In the genomic region with DNA sequence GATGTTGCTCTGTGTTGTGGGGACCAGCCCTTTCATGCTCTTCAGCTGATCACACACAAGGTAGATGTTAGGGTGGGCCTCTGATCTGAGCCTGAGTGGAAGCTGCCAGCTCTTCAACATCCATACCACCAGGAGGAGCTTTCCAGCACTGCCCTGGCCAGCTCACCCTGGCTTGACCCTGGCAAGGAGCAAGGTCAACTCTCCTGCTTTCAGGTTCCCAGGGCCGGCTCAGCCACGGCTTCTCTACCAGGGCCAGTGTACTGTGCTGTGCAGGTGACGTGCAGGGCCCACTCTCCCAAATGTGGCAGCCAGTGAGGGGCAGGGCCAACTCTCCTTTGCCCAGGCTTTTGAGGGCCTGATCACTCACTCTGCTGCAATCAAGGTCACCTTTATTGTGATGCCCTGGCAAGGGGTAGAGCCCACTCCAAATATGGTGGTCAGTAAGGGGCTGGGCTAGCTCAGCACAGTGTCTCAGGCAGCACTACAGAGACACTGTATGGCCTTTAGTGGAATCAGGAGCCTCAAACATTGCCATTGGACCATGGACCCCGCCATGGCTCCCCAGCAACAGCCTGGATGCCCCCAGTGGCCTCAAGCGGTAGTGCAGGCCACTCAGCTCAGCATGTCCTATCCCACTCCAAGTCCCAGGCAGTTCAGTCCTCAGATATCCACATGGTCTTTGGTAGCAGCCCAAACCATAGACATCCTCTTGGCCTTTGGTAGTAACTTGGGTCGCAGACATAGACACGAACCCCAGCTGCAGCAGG, we compare ENCODE assay signal across 8 mouse cellular contexts. TPM values are rescaled to one million over a fixed set of nuclear protein-coding genes. Genes with fewer than 3 reads are reported as not detected.
DNase-seq lines count a peak whose midpoint lies in the region; ATAC-seq lines count a peak whose summit lies in the region.

No protein-coding gene starts in this region.

- peaks cover 7% of the 10 kb centered on the region for H3K4me1 ChIP-seq in forebrain, embryonic 10.5 days
- H3K4me1 ChIP-seq in forebrain, embryonic 15.5 days, result no peaks in the 10 kb centered on the region
- 0 out of 2 replicates have a peak, but pooled peaks cover 2% of the 10 kb centered on the region for H3K4me1 ChIP-seq in midbrain, embryonic 10.5 days
- no peaks in the 10 kb centered on the region for H3K4me1 ChIP-seq in midbrain, embryonic 13.5 days (replicated peaks)

- H3K4me2 ChIP-seq in forebrain, embryonic 15.5 days (replicated peaks), result no peak overlapping the region
- no peak overlapping the region for H3K4me2 ChIP-seq in midbrain, embryonic 13.5 days (replicated peaks)

- no peaks in the 10 kb centered on the region for H3K27me3 ChIP-seq in forebrain, embryonic 10.5 days (ENCODE audit: poor library complexity, severe bottlenecking)
- no peaks in the 10 kb centered on the region for H3K27me3 ChIP-seq in forebrain, embryonic 15.5 days
- H3K27me3 ChIP-seq in midbrain, embryonic 10.5 days (ENCODE audit: low read depth, poor library complexity, severe bottlenecking), result no peaks in the 10 kb centered on the region
- H3K27me3 ChIP-seq in midbrain, embryonic 13.5 days, result no peaks in the 10 kb centered on the region

- H3K9me3 ChIP-seq in forebrain, embryonic 10.5 days, result peaks cover under 1% of the 10 kb centered on the region; the same call in 1 of the 2 replicates
- no peaks in the 10 kb centered on the region for H3K9me3 ChIP-seq in forebrain, embryonic 15.5 days
- no peaks in the 10 kb centered on the region for H3K9me3 ChIP-seq in midbrain, embryonic 10.5 days (replicated peaks)
- no peaks in the 10 kb centered on the region for H3K9me3 ChIP-seq in midbrain, embryonic 13.5 days

- H3K9ac ChIP-seq in forebrain, embryonic 15.5 days (replicated peaks), result no peak overlapping the region
- no peak overlapping the region for H3K9ac ChIP-seq in midbrain, embryonic 13.5 days (replicated peaks)

- WGBS in forebrain, embryonic 10.5 days, result 68% methylated on average over 7 of the region's 7 CpGs
- WGBS in forebrain, embryonic 15.5 days, result 72% methylated on average over 7 of the region's 7 CpGs
- WGBS in midbrain, embryonic 10.5 days, result 74% methylated on average over 7 of the region's 7 CpGs
- WGBS in midbrain, embryonic 13.5 days, result 68% methylated on average over 7 of the region's 7 CpGs

- ATAC-seq in forebrain, embryonic 15.5 days (replicated peaks), result no peak
- ATAC-seq in midbrain, embryonic 13.5 days, result no peak
- ATAC-seq in megakaryocyte-erythroid progenitor cell, adult 5-6 weeks (replicated peaks; ENCODE audit: low FRiP score, low TSS enrichment, poor library complexity, severe bottlenecking), result peak; percentile 78
- ATAC-seq in inflammation-experienced regulatory T-cells, adult 6 months, result no peak

- 0 out of 2 replicates have a peak overlapping the region, but pooled peaks have one; percentile 3 for H3K27ac ChIP-seq in forebrain, embryonic 10.5 days
- no peak overlapping the region for H3K27ac ChIP-seq in forebrain, embryonic 15.5 days (replicated peaks)
- H3K27ac ChIP-seq in midbrain, embryonic 10.5 days (replicated peaks), result no peak overlapping the region
- H3K27ac ChIP-seq in midbrain, embryonic 13.5 days, result no peak overlapping the region

- peak; percentile 55 for DNase-seq in forebrain, embryonic 10.5 days (ENCODE audit: extremely low spot score, low spot score)
- DNase-seq in midbrain, embryonic 10.5 days (ENCODE audit: low spot score), result peak; percentile 58
- peak; percentile 45 for DNase-seq in embryo, embryonic 11 days
- no peak for DNase-seq in urinary bladder, postnatal 14 days (ENCODE audit: low spot score)

- H3K4me3 ChIP-seq in forebrain, embryonic 10.5 days, result no peak overlapping the region
- no peak overlapping the region for H3K4me3 ChIP-seq in forebrain, embryonic 15.5 days
- H3K4me3 ChIP-seq in midbrain, embryonic 10.5 days, result no peak overlapping the region
- no peak overlapping the region for H3K4me3 ChIP-seq in midbrain, embryonic 13.5 days (replicated peaks)

- no peaks in the 10 kb centered on the region for H3K36me3 ChIP-seq in forebrain, embryonic 10.5 days (replicated peaks)
- H3K36me3 ChIP-seq in forebrain, embryonic 15.5 days, result no peaks in the 10 kb centered on the region
- no peaks in the 10 kb centered on the region for H3K36me3 ChIP-seq in midbrain, embryonic 10.5 days
- H3K36me3 ChIP-seq in midbrain, embryonic 13.5 days, result no peaks in the 10 kb centered on the region

RNA-seq across cellular contexts. Expression of a gene that starts 24.0 kb away (rescaled TPM):
- 0.89 and 0.93 TPM in 2 replicates for polyA plus RNA-seq in forebrain, embryonic 10.5 days (2016; fragmentation: Nextera tagmentation; extraction: Ambion mirVana)
- 0.78 and 1.2 TPM in 2 replicates for polyA plus RNA-seq in forebrain, embryonic 15.5 days (2015; fragmentation: Nextera tagmentation; extraction: Ambion mirVana)
- polyA plus RNA-seq in midbrain, embryonic 10.5 days (2016; fragmentation: Nextera tagmentation; extraction: Ambion mirVana), result 0.93 and 1.0 TPM in 2 replicates
- polyA plus RNA-seq in midbrain, embryonic 13.5 days (2015; fragmentation: Nextera tagmentation; extraction: Ambion mirVana), result 0.71 and 0.82 TPM in 2 replicates
- total RNA-seq in megakaryocyte-erythroid progenitor cell, adult 5-6 weeks (2014; fragmentation: Nextera tagmentation), result not detected in 2 replicates
- not detected in 2 replicates for total RNA-seq in megakaryocyte-erythroid progenitor cell, adult 5-6 weeks (2017)
- not detected for polyA plus RNA-seq in inflammation-experienced regulatory T-cells, adult 6 months (2017; shearing (Covaris generic))
